Mouse (Mus musculus) testis, adult 2 months (tissue): Measurements from ENCODE around the gene Cfdp1. TPM values are rescaled to one million over a fixed set of nuclear protein-coding genes. Genes with fewer than 3 reads are reported as not detected.

ENCODE experiments used
- H3K27ac ChIP-seq: fragments of 200-500 bp; 2 replicates; pipeline ENCODE4 v1.5.1; 2012; ENCODE audit warnings: low read depth, low read length; ENCODE audit not compliant: control insufficient read depth, insufficient read depth
- H3K27me3 ChIP-seq: fragments of 200-500 bp; 2 replicates; pipeline ENCODE4 v1.6.1; 2012; ENCODE audit warnings: mild to moderate bottlenecking, low read length, moderate library complexity; ENCODE audit not compliant: control insufficient read depth, insufficient read depth
- H3K36me3 ChIP-seq: fragments of 200-500 bp; 2 replicates; pipeline ENCODE4 v1.6.1; 2012; ENCODE audit warnings: mild to moderate bottlenecking, low read length; ENCODE audit not compliant: control insufficient read depth, insufficient read depth
- H3K4me1 ChIP-seq: fragments of 200-500 bp; 2 replicates; pipeline ENCODE4 v1.6.1; 2012; ENCODE audit warnings: low read length; ENCODE audit not compliant: control insufficient read depth, insufficient read depth
- H3K4me3 ChIP-seq: fragments of 200-500 bp; 2 replicates; pipeline ENCODE4 v1.5.1; 2012; ENCODE audit warnings: low read depth, mild to moderate bottlenecking, low read length, moderate library complexity, mixed read lengths; ENCODE audit not compliant: control insufficient read depth
- CTCF ChIP-seq: fragments of 200-500 bp; IDR thresholded peaks from 2 replicates; pipeline ENCODE4 v1.5.1; 2012; ENCODE audit warnings: low read depth, mild to moderate bottlenecking, inconsistent platforms, low read length, moderate library complexity; ENCODE audit not compliant: control insufficient read depth, insufficient read depth, insufficient replicate concordance
- POLR2A ChIP-seq: fragments of 200-500 bp; IDR thresholded peaks from 2 replicates; pipeline ENCODE4 v1.6.1; 2012; ENCODE audit warnings: low read depth, mild to moderate bottlenecking, inconsistent platforms, low read length, moderate library complexity; ENCODE audit not compliant: control insufficient read depth
- polyA plus RNA-seq: library from polyadenylated mRNA; depleted of rRNA; stranded (reverse); fragments of >200 nt; gene quantifications from 2 replicates; pipeline ENCODE4 v1.2.3, GENCODE M21; 2012

Cfdp1 gene
- polyA plus RNA-seq, 1 experiment = 12.5 TPM

DNA sequence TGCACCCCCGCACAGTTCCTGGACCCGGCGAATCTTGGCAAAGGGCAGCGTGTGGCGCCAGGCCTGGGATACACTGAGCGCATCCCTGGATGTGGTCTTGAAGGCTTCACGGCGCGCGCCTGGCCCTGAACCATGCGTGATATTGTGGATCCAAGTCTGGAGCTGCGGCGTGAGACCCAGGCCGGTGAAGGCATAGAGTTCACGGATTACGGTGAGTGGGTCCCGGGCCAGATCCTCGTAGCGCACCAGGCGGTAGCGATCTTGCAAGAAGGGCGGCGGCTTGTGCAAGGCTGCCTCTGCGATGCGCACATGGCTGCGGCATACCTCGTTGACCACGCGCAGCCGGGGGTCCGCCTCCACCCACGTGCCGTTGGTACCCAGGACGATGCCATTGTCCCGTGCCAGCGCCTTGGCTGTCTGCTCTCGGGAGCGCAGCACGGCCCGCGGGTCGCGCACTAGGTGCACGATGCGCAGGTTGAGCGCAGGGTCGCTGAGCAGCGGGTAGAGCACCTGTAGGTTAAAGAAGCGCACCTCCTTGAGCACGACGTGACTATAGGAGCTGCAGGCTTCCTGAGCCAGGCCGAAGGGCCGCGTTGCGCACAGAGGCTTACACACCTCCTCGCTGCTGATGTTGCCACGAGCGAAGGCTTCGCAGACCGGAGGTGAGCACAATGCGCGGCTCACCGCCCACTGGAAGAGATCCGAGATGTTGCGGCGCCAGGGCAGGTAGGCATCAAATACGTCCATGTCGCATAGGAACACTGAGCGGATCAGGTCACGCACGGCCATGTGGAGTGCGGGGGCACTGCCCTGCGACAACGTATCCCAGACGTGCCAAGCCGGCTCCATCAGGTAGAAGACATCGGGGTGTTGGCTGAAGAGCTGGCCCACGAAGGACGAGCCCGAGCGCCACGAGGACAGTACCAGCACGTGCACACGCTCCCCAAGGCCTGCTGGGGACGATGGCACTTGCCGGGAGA, 36.1 kb upstream of the Cfdp1 start:
- TF ChIP-seq POLR2A (no peak), CTCF (no peak)
- no peak overlapping the region for H3K27ac ChIP-seq
- no peaks in the 10 kb centered on the region for H3K36me3 ChIP-seq
- H3K4me1 ChIP-seq = peaks cover 5% of the 10 kb centered on the region
- no peaks in the 10 kb centered on the region for H3K27me3 ChIP-seq
- H3K4me3 ChIP-seq = peak overlapping the region; percentile 53

DNA sequence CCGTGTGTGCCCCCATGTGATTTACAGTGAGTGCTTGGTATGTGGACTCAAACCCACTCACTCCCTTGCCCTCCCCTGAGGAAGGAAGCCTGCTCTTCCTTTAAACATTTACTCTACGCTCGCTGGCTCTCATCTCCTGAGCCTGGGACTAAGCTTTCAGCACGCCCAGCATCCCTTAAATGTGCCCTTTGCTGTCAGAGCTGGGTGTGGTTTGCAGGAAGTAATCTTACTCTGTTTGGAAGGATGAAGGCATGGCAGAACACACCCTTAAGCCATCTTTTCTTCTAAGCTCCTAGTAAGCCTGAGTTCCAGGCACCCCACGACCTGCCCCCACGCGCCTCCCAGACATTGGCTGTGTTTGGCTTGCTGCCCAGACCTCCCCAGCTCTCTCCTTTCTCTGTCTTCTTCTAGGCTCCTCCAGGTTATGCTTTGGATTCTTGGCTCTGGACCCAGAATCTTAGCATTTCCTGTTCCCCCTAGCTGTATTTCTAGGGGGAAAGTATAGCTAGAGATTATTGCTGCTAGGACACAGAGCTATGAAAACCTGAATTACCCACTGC, 34.1 kb upstream of the Cfdp1 start:
- no peak for TF ChIP-seq POLR2A
- no peak for TF ChIP-seq CTCF
- no peaks in the 10 kb centered on the region for H3K36me3 ChIP-seq
- peaks cover 5% of the 10 kb centered on the region for H3K4me1 ChIP-seq
- no peak overlapping the region for H3K4me3 ChIP-seq
- H3K27me3 ChIP-seq = no peaks in the 10 kb centered on the region
- H3K27ac ChIP-seq = no peak overlapping the region

DNA sequence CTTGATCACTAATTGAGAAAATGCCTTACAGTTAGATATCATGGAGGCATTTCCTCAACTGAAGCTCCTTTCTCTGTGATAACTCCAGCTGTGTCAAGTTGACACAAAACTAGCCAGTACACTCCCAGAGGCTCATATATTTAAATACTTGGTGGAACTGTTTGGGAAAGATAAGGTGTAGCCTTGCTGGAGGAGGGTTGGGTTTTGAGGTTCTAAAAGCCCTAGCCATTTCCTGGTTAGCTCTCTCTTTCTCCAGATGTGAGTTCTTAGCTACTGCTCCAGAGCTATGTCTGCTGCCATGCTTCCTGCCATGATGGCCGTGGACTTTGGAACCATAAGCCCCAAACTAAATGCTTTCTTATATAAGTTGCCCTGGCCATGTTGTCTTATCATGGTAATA, 33.4 kb upstream of the Cfdp1 start:
- Histone ChIP-seq H3K36me3 (no peaks in the 10 kb centered on the region), H3K4me1 (peaks cover 5% of the 10 kb centered on the region), H3K27me3 (no peaks in the 10 kb centered on the region), H3K27ac (no peak overlapping the region), H3K4me3 (no peak overlapping the region)
- TF ChIP-seq POLR2A (no peak), CTCF (no peak)

- H3K36me3 ChIP-seq = no peaks in the 10 kb centered on the region
- H3K27me3 ChIP-seq = no peaks in the 10 kb centered on the region
- TF ChIP-seq CTCF (no peak), POLR2A (no peak)
- H3K27ac ChIP-seq = no peak overlapping the region
- H3K4me1 ChIP-seq = no peaks in the 10 kb centered on the region
- H3K4me3 ChIP-seq = no peak overlapping the region
Observed at GRCm38 (mm10) chr8:111883615-111884014, 29.5 kb upstream of the Cfdp1 start.

- TF ChIP-seq POLR2A (no peak), CTCF (peak; percentile 71; the same call in 1 of the 2 replicates)
- Histone ChIP-seq H3K36me3 (no peaks in the 10 kb centered on the region), H3K27ac (no peak overlapping the region), H3K27me3 (no peaks in the 10 kb centered on the region), H3K4me1 (peaks cover 4% of the 10 kb centered on the region; the same call in 1 of the 2 replicates), H3K4me3 (no peak overlapping the region)
Observed at GRCm38 (mm10) chr8:111881591-111881990, 27.5 kb upstream of the Cfdp1 start.

DNA sequence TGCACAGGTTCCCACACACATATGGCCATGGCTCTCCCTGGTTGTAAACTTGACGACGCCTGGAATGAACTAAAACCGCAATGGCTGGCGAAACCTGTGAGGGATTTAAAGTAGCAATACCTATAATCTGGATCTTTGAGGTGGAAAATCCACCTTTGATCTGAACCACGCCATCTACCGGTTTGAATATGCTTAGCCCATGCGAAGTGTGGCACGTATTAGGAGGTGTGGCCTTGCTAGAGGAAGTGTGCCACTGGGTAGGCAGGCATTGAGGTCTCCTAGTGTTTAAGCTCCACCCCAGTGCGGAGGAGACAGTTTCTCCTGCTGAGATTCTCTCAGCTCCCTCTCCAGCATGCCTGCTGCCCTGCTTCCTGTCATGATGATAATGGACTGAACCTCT, 23.6 kb upstream of the Cfdp1 start:
- H3K4me3 ChIP-seq = peak overlapping the region; percentile 65
- TF ChIP-seq CTCF (no peak), POLR2A (no peak)
- no peaks in the 10 kb centered on the region for H3K36me3 ChIP-seq
- H3K4me1 ChIP-seq = peaks cover 4% of the 10 kb centered on the region; the same call in 1 of the 2 replicates
- H3K27me3 ChIP-seq = no peaks in the 10 kb centered on the region
- H3K27ac ChIP-seq = 0 out of 2 replicates have a peak overlapping the region, but pooled peaks have one; percentile 19

DNA sequence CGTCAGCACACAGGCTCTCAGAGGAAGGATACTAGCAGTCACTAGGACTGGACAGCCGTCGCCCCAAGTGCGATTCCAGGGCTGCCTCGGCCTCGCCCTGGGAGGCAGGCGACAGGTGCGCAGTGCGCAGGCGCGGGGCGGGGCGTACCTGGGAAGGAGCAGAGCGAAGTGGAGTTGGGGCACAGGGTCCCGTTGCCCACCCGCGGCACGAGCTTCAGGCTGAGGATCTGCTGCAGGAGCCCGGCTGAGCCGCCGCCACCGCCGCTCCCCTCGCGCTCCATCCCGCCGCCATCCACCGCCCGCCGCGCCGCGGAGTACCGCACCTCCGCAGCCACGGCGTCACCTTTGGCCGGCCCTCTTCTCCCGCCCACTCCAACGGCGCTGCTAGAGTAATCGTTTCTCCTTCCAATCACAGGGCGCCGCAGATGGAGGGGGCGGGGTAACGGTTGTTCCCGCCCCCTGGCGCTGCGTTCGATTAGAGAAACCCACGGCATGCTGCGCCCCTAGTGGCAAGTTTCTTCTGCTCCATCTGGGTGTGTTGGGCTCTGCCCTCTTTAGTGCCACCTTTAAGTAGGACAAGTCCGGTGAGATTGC, 22.4 kb upstream of the Cfdp1 start, which contains the start of gene Tmem170:
Gene Tmem170, minus strand, starts transcription at position 396 of the 594 bp plus-strand sequence.
- H3K4me3 ChIP-seq = peak within 1 kb of the TSS; percentile 95
- no peaks in the 10 kb centered on the region for H3K27me3 ChIP-seq
- H3K27ac ChIP-seq = peak within 1 kb of the TSS; percentile 97
- H3K36me3 ChIP-seq = no peaks in the 10 kb centered on the region
- peak; percentile 90 for TF ChIP-seq CTCF
- TF ChIP-seq POLR2A = peak; percentile 86
- H3K4me1 ChIP-seq = peaks cover 4% of the 10 kb centered on the region; the same call in 1 of the 2 replicates
